Mouse (Mus musculus) ES-CJ7 (cell line): ENCODE measurements around the gene Rbx1.
A peak's percentile ranks its signal among the peaks of the same experiment; 100 is the strongest.
"Not testable (repeated sequence)": the region's sequence is repeated elsewhere in the genome, so short reads cannot be mapped to it uniquely, and the experiment has no call there.

Experiments used
- DNase-seq: peaks from one replicate; pipeline ENCODE4 v3.0.0; 2011; ENCODE audit warnings: low read depth, low spot score

Gene Rbx1

DNA sequence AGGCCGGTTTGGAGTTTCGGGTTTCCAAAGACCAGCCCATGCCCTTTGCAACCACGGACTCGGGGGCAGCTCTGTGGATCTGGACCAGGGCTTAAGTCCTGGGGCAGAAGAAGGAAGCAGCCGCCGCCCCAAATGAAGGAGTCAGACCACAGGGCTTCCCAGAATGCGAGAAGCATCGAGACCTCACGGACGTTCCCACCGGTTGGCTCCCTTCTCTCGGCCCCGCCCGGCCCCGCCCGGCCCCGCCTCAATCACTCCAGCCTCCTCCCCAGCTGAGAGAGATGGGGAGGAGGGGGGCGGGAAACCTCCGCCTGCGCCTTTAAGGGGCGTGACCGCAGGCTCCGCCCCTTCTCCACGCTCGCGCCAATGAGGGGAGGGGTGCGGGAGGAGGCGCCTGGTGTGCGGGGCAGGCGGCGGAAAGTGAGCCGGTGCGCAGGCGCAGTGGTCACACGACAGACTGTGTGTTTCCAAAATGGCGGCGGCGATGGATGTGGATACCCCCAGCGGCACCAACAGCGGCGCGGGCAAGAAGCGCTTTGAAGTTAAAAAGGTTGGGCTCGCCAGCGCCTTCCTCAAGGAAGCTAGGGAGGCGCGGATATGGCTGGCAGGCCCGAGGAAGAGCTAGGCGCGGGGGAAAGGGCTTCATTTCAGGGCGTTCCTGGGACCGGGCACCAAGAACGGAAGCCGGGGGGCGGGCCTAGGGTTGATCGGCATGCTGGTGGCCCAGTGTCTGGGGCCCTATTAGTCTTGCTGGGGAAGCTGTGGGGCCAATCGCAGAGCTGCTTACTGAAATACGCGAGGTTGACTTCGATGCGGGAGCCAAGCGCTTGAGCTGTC, at the start of gene Rbx1:
TSS of gene Rbx1 (plus strand) at position 396 of the 837 bp plus-strand sequence.
- peak; percentile 99 for DNase-seq

DNA sequence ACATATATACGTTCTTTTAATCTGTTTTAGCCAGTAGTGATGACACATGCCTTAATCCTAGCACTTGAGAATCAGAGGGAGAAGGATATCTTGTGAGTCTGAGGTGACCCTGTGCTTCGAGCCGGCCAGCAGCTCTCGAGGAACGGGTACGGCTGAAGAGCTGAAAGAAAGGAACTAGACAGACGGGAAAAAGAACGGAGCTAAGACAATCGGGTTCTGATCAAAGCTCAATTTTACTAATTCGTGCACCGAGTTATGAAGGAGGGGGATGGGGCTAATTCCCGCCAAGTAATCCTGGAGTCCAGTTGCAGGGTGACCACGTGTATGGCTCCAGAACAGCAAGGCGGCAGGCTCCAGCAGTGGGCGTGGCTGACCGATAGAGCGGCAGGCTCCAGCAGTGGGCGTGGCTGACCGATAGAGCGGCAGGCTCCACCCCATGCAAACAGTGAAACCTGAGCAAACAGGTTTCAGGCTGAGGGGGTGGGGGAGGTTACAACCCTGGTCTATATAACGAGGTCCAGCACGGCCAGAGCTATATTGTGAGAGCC, 49.3 kb upstream of the Rbx1 start:
- DNase-seq: peak; percentile 87

DNA sequence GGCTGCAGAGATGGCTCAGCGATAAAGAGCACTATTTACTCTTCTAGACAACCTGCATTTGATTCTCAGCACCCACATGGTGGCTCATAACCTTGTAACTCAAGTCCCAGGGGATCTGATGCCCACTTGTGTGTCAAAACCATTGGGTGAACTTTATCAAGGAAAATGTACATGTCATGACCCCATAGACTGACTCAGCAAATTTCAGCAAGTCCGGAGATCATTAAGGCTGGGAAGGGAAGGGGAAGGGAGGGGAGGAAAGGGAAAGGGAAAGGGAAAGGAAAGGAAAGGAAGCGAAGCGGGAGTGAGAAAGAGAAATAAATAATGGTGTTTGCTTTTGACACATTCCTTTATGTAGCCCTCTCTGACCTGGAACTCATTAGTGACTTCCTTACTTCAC, 48.0 kb upstream of the Rbx1 start:
- DNase-seq: no peak

DNA sequence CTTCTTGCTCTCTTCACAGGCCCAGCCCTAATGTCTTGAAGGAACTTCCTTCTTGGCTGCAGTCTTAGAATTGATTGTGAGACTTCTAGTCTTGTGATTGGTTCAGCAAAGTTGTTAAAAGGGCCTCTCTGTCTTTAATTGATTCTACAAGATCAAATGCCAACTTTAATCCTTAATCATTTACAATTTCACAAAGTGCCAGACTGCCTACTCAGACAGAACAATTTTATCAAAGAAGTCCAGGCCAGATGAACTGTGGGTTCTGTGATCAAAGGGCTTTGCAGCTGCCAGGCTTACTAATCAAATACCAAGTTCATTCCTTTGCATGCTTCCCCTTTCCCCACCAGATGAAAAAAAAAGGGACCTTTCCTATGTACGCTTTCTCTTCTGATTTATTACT, 44.6 kb upstream of the Rbx1 start:
- DNase-seq: no peak

DNA sequence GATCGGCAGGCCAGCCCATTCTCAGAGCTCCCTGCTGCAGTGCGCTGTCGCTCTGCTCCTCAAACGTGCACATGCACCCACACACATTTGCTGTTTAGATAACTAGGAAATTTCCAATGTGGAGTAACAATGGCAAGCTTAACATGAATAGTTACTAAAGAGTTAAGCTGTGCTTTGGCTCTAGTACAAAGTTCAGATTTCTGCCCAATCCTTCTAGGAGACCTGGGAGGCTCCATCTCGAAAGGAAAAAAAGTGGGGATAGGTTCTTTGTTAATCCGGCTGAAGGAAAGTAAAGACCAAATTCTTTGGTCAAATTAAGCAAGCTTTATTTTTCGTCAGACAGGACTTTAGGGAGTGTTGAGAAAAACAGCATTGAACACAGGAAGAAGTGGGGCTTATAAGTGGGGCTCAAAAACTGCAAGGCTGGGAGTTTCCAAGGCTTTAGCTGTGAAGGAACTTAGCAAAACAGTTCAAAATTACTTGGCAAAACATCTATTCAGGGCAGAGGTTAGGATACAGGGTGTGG, 43.9 kb upstream of the Rbx1 start:
- DNase-seq: no peak

DNA sequence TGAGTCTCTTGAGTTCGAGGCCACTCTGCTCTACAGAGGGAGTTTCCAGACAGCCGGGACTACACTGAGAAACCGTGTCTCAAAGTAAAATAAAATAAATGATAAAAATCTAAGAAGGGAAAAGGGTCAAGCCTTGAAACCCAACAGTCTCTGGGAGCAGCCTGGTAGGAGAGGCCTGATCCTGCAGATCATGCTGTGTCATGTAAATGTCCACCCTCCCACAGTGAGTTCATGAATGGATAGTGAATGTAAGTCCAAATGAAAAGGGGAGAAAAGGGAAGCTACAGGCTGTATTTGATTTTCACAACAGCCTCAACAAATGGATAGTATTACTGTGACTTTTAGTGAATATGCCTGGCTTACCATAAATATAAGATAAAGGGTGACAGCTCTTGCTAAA, 40.8 kb upstream of the Rbx1 start:
- DNase-seq: peak; percentile 28

DNA sequence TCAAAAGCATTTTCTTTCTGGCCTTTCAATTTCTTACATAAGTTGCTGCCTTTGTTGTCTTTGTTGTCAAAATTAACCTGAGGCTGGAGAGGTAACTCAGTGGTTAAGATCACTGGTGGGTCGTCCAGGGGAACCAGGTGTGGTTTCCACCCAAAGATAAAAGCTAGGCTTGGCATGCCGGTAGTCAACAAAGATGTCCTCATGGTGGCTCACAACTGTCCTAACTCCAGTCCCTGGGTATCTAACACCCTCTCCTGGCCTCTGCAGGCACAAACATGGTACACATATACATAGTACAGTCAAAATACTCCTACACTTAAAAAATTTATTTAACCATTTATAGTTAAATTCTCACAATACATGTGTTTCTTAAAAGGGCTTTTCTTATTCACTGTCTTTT, 38.1 kb upstream of the Rbx1 start:
- no peak for DNase-seq

DNA sequence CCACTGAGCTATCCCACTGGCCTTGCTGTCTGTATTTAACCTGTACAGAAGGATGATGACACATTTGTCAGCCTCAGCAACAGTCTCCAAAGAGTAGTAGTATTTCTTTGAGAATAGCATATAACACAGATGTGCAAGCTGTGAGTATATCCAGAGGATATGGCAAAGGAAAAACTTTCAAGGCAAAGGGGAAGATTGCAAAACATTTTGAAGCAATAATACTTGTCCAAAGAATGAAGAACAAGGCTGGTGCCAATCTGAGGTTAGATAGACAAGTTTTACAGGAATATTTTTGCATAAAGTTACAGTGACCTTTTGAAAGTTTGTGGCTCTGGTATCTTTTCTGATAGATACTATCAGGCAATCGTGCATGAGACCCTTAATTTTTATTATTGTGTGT, 34.9 kb upstream of the Rbx1 start:
- no peak for DNase-seq

DNA sequence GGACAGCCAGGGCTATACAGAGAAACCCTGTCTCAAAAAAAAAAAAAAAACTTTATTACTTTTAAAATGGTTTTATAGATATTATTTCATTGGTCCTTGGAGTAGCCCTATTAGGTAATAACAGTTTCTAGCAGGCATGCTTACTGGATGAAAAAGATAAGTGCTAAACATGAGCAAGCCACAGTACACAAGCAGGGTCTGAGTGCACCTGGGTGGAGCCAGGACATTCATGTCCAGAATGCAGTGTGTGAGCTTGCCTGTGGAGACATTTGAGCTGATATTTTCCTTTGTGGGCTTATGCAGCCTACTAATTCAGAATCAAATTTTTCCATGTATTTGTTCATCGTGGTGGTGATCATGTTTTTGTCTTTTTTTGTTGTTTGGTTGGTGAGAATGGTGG, 27.8 kb upstream of the Rbx1 start:
- DNase-seq: no peak

DNA sequence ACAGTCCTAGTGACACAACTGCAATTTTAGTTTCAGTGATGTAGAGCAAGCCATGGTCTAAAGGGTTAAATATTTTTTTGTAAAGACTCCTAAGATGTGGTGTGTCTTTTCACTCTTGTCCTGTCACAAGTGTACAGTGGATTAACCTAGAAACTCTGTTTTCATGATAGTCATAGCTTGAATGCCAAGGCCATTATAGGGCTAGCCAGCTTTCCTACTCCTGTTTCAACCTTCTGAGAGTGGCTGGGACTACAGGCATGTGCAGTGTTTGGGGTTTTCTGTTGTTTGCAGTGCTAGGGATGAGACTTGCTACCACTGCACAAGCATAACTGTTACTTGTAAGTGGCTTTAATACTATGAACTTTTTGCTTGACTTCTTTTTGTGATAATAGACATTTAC, 26.9 kb upstream of the Rbx1 start:
- DNase-seq: no peak

DNA sequence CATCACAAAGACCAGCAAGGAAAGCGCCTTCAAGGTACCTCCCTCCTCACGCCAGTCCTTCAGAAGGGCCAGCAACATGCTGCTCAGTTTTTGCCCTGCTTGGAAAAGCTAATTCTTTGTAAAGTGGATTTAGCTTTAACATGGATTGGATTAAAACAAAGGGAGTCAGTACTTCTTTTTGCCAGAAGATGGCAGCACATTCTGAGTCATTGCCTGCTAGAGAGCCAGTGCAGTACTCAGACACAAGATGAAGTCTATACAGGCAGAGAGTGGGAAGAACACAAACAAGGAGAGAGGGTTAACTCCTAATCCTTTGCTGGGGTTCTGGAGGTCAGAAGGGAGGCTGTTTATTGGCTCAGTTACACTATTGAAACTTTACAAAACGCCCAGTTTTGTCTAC, 17.6 kb upstream of the Rbx1 start:
- DNase-seq: peak; percentile 62

DNA sequence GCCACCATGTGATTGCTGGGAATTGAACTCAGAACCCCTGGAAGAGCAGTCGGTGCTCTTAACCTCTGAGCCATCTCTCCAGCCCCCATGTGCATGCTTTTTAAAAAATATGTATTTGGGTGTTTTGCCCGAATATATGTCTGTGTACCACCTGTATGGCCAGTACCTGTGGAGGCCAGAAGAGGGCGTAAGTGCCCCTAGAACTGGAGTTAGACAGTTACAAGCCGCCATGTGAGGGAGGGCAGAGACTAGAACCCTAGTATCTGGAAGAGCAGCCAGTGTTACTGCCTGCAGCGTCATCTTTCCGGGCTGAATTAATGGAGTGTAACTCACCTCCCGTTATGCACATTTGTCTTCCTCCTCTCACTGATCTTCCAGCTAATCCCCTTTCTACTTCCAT, 4.6 kb upstream of the Rbx1 start:
- peak; percentile 47 for DNase-seq

DNA sequence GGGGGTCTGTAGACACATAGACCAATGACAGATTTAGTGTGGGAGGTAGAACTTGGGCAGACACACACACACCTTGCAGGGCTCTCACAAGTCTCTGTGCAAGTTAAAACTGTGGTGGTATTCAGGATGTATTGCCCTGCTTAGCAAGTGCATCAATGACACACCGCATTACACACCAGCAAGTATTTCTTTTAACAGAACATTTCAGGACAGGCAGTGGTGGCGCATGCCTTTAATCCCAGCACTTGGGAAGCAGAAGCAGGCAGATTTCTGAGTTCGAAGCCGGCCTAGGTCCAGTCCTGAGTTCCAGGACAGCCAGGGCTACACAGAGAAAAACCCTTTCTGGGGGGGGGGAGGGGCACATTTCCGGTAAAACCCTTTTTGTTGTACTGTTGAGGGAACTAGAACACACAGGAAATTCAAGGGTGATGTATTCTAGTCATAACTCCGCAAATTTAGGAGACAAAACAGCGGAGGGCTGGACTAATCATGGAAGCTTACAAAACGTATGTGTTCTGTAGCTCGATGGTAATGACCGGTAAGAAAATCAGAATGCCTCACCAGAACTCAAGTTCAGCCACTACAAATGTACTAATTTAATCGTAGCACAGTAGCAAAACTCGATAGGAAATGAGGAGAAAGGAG, 958 bp upstream of the Rbx1 start:
- DNase-seq: no peak

DNA sequence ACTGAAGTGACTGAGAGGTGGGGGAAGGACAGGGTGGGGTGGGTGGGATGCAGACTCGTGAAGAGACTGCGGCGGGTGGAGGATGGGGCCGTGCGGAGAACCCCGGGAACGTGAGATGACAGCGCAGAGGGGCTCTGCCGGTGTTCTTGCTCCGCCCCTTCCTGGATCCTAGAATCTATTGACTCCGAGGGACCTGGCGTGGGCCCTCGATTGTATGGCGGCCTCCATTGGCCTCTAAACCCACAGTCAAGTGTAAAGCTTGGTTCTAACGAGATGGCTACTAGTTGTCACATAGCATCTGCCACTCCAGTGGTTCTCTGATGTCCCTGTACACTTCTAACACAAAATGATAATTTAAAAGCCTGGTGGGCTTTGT, 630 bp downstream of the Rbx1 start:
- no peak for DNase-seq

DNA sequence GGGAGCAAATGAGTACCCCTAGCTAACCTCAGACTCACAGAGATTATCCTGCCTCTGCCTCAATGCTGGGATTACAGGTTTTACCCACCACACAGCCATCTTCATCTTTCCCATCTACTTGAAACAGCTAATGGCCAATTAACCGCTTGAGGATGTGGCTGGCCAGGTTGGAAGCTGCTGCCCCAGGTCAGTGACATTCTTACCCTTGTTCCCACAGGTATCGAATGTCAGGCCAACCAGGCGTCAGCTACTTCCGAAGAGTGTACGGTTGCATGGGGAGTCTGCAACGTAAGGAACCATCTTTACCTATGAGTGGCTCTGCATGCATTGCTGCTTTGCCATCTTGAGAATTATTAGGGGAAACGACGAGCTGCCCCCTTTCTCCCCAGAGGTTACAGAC, 4.6 kb downstream of the Rbx1 start:
- DNase-seq: peak; percentile 32

DNA sequence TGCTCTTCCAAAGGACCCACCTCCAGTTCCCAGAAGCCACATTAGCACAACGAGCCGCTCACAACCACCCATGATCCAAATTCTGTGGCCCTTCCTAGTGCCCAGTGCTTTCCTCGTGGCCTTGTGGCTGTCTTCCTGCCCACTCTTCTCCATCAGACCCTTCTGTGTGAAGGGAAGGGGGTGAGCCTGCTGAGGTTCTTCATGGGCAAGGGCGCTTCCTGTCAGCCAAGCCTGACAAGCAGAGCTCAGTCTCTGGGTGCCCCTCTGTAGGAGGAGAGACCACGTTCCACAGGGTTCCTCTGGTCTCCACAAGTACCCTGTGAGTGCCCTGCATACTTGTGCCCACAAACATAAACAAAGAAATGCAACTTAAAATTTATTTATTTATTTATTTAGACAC, 6.2 kb downstream of the Rbx1 start:
- no peak for DNase-seq

DNA sequence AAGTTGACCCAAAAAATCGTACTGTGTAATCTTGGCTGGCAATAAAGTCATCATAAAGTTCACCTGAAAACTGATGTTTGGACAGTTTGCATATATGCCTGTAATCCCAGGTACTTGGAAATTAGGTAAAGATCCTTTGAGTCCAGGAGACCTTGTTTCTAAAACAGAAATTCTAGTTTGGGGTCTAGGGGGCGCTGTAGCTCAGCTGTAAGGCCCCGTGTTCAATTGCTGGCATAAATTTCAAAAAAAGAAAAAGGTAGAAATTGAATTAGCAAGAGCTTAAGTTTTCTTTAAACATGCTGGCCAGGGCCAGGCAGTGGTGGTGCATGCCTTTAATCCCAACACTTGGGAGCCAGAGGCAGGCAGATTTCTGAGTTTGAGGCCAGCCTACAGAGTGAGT, 9.6 kb downstream of the Rbx1 start:
- DNase-seq: peak; percentile 46

DNA sequence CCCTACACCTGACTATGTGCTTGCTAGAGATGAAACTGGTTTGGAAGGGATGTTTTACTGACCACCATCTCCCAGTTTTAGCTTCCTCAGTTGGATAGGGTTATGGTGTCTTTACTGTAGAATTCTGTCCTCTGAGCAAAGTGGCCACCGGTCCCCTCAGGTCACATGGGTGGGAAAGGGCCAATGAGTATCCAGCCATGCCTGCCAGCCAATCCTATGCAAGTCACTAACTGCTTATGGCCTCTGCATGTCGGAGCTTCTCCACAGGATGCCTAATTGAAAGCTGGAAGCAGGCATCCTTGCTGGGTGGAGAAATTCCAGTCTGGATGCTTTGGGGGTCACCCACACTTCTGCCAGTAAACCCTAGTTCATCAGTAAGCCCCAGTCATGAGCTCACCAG, 10.5 kb downstream of the Rbx1 start:
- peak; percentile 75 for DNase-seq

DNA sequence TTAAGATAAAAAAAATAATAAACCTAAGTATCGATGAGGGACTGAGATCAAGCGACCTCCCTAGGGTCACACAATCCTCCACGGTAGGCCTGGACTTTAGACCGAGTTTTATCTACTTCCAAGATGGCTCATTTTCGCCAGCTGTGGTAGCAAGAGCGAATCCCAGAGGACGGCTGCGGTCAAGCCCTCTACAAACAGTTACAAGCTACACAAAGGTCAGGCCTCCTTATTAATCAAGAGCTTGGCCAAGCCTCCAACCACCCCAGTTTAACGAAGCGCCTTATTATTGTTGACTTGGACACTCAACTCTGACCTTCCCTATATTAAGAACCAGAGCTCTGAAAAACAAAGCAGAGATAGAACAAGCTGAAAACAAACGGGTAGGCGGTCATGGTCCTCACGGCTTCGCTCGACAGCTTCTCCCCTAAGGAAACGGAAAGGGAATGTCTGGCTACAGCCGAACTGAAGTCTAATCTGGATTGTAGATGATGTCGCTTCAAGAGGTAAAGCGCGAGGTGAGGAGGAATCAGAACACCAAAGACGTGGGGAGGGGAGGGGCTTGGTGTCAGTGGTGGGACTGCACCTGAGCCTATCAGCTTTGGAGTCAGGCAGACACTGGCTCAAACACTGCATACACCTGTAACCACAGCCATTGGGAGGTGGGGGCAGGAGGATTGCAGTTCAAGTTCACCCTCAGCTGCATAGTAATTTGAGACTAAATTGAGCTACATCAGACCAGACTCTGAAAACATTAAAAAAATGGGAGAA, 13.5 kb downstream of the Rbx1 start:
- DNase-seq: peak; percentile 50

DNA sequence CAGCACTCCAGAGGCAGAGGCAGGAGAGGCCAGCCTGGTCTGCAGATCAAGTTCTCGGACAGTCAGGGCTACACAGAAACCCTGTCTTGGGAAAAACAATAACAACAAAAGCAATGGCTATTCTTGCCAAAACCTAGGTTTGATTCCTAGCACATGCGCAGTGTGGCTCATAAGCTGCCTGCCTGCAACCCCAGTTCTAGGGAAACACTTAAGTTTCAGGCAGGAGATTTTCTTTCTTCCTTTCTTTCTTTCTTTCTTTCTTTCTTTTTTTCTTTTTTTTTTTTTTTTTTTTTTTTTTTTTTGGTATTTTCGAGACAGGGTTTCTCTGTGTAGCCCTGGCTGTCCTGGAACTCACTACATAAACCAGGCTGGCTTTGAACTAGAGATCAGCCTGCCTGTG, 14.2 kb downstream of the Rbx1 start:
- DNase-seq: not testable (repeated sequence)

DNA sequence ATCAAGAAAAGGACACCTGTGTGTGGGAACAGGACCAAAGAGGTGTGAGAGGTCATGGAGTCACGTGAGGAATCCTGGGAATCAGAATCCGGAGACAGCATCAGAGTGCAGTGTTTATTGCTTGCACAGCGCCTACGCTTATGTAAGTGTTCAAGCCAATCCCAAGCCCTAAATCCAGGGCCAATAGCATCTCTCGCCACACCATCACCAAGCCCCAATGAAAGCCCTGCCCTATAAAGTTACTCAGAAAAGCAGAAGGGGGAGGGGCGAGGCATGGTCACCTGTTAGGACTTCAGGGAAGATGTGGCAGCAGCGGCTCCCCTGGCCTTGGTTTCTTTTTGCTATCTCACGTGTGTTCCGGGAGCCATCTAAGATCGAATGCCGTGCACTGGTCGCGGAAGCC, 14.9 kb downstream of the Rbx1 start:
- peak; percentile 83 for DNase-seq

DNA sequence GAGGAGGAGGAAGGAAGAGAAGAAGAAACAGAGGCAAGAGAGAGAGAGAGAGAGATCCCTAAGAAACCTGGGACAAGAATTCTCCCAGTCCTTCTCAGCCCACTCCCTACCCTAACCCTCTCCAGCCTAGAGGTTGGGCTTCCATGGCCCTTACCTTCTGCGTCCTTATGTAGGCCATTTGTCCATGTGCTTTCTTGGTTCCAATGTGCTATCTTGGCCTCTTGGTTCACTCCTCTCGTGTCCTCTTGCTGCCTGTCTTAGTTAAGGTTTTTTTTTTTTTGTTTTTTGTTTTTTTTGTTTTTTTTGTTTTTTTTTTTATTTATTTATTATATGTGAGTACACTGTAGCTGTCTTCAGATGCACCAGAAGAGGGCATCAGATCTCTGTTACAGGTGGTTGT, 16.9 kb downstream of the Rbx1 start:
- DNase-seq: no peak
